Mouse (Mus musculus) ES-E14 (cell line): ENCODE results near the gene Rassf9. TPM values are rescaled to one million over a fixed set of nuclear protein-coding genes. Genes with fewer than 3 reads are reported as not detected.

Experiments
- DNase-seq: peaks from one replicate; pipeline ENCODE4 v3.0.0-alpha.2; 2013; ENCODE audit warnings: low read depth, low spot score
- H3K27ac ChIP-seq: 2 replicates; pipeline ENCODE4 v1.5.1; 2012; ENCODE audit warnings: low read depth, mild to moderate bottlenecking, low read length, moderate library complexity, mixed read lengths; ENCODE audit not compliant: poor library complexity, insufficient read depth, severe bottlenecking
- H3K36me3 ChIP-seq: 2 replicates; pipeline ENCODE4 v1.6.1; 2012; ENCODE audit warnings: mild to moderate bottlenecking, low read length, moderate library complexity, mixed read lengths; ENCODE audit not compliant: control insufficient read depth, poor library complexity, insufficient read depth, severe bottlenecking
- H3K4me1 ChIP-seq, 2 experiments: fragments of 150-350 bp in 1 of 2; sonication (generic) in 1 of 2; 2 replicates each; pipeline ENCODE4 v1.6.1; 2012; ENCODE audit warnings: low read length in 2 of 2, mild to moderate bottlenecking in 1 of 2, mixed read lengths in 1 of 2; ENCODE audit not compliant: control insufficient read depth in 2 of 2, insufficient read depth in 2 of 2, poor library complexity in 1 of 2
- H3K4me3 ChIP-seq, 2 experiments: fragments of 150-350 bp in 1 of 2; sonication (generic) in 1 of 2; 2 replicates each; pipeline ENCODE4 v1.5.1; 2012; ENCODE audit warnings: low read length in 2 of 2, low read depth in 1 of 2, mild to moderate bottlenecking in 1 of 2, mixed read lengths in 1 of 2; ENCODE audit not compliant: insufficient read depth in 1 of 2, poor library complexity in 1 of 2, severe bottlenecking in 1 of 2
- H3K9ac ChIP-seq: 2 replicates; pipeline ENCODE4 v1.6.1; 2012; ENCODE audit warnings: low read depth, mild to moderate bottlenecking, low read length, mixed read lengths; ENCODE audit not compliant: poor library complexity, insufficient read depth, severe bottlenecking
- H3K9me3 ChIP-seq: fragments of 150-350 bp; sonication (generic); 2 replicates; pipeline ENCODE4 v1.6.1; 2012; ENCODE audit warnings: low read depth, mild to moderate bottlenecking, low read length; ENCODE audit not compliant: control insufficient read depth, insufficient read depth
- CHD2 ChIP-seq: IDR thresholded peaks from 2 replicates; pipeline ENCODE4 v1.6.1; 2014; ENCODE audit warnings: mild to moderate bottlenecking, low read depth, low read length, inconsistent platforms
- HCFC1 ChIP-seq: IDR thresholded peaks from 2 replicates; pipeline ENCODE4 v1.6.1; 2012; ENCODE audit warnings: low read length, inconsistent platforms, borderline replicate concordance; ENCODE audit not compliant: insufficient read depth
- MAFK ChIP-seq: IDR thresholded peaks from 2 replicates; pipeline ENCODE4 v1.6.1; 2014; ENCODE audit warnings: mild to moderate bottlenecking, low read depth, low read length, inconsistent platforms; ENCODE audit not compliant: insufficient read depth
- ZC3H11A ChIP-seq: IDR thresholded peaks from 2 replicates; pipeline ENCODE4 v1.6.1; 2012; ENCODE audit warnings: low read depth, mild to moderate bottlenecking, inconsistent platforms, low read length, borderline replicate concordance
- ZNF384 ChIP-seq: IDR thresholded peaks from 2 replicates; pipeline ENCODE4 v1.6.1; 2012; ENCODE audit warnings: low read depth, low read length, inconsistent platforms
- in situ Hi-C, 2 experiments: fragments of 600-800 bp; cut with MboI; formaldehyde crosslinking; loops; one replicate each; pipeline ENCODE4 v1.15.1; 2025; ENCODE audit warnings: low sequenced_read_pairs in 2 of 2, inconsistent platforms in 1 of 2; ENCODE audit not compliant: unreplicated experiment in 2 of 2
- total RNA-seq: library from RNA; depleted of rRNA; stranded (reverse); fragments of 300-350 nt; gene quantifications from 2 replicates; pipeline ENCODE4 v1.2.3, GENCODE M21; 2012

Gene Rassf9
- total RNA-seq, 1 experiment, result 0.98 TPM

GRCm38 (mm10) chr10:102507386-102507785 lies 4.6 kb upstream of the Rassf9 start:
- no peak for TF ChIP-seq ZNF384
- TF ChIP-seq CHD2, result no peak
- no peak for TF ChIP-seq MAFK
- no peak for TF ChIP-seq HCFC1
- TF ChIP-seq ZC3H11A, result no peak
- no peaks in the 10 kb centered on the region for H3K36me3 ChIP-seq
- H3K9me3 ChIP-seq, result no peaks in the 10 kb centered on the region
- no peak for DNase-seq
- H3K9ac ChIP-seq, result no peak overlapping the region
- in situ Hi-C loops, result no loop called here
- H3K27ac ChIP-seq, result no peak overlapping the region
- H3K4me3 ChIP-seq, result no peak overlapping the region
- peaks cover 0 to 5% of the 10 kb centered on the region in 2 experiments; a peak in 2 of 4 replicates for H3K4me1 ChIP-seq

GRCm38 (mm10) chr10:102511461-102511806 lies 588 bp upstream of the Rassf9 start:
- H3K4me1 ChIP-seq, result peaks cover 0 to 5% of the 10 kb centered on the region in 2 experiments; a peak in 2 of 4 replicates
- DNase-seq, result peak; percentile 6
- no peak overlapping the region for H3K9ac ChIP-seq
- no peak overlapping the region for H3K4me3 ChIP-seq
- no peaks in the 10 kb centered on the region for H3K9me3 ChIP-seq
- TF ChIP-seq HCFC1 (no peak), MAFK (no peak), ZC3H11A (no peak), ZNF384 (no peak), CHD2 (no peak)
- no peaks in the 10 kb centered on the region for H3K36me3 ChIP-seq
- no peak overlapping the region for H3K27ac ChIP-seq
- in situ Hi-C loops, result no loop called here

GRCm38 (mm10) chr10:102514159-102514558 lies 2.1 kb downstream of the Rassf9 start:
- in situ Hi-C loops, result no loop called here
- Histone ChIP-seq H3K27ac (no peak overlapping the region), H3K4me1 (peaks cover 0 to 5% of the 10 kb centered on the region in 2 experiments; a peak in 2 of 4 replicates), H3K4me3 (no peak overlapping the region), H3K9me3 (no peaks in the 10 kb centered on the region), H3K9ac (no peak overlapping the region), H3K36me3 (no peaks in the 10 kb centered on the region)
- DNase-seq, result no peak
- no peak for TF ChIP-seq CHD2

DNA sequence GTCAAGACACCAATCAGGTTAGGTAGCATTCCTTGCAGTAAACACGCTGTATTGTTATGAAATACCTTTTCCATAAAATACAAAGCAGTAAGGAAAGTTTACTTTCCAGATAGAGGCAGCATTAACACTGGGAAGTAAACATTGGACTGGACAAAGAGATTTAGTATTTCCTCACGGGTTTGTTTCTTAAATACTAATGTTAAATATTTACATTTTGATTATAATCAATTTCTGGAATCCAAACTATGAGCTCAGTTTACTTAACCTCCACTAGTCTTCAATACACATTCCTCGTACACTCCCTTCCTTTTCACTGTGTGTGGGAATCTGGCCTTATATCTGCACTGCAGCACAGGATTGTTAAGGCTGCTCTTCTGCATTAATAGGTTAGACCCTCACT lies 15.9 kb downstream of the Rassf9 start:
- Histone ChIP-seq H3K36me3 (no peaks in the 10 kb centered on the region), H3K9ac (no peak overlapping the region), H3K27ac (no peak overlapping the region), H3K4me3 (no peak overlapping the region), H3K9me3 (no peaks in the 10 kb centered on the region), H3K4me1 (no peaks in the 10 kb centered on the region)
- TF ChIP-seq CHD2 (no peak), ZNF384 (no peak), MAFK (no peak), HCFC1 (no peak), ZC3H11A (no peak)
- in situ Hi-C loops, result no loop called here
- DNase-seq, result no peak

- H3K27ac ChIP-seq, result no peak overlapping the region
- no peaks in the 10 kb centered on the region for H3K4me1 ChIP-seq
- in situ Hi-C loops, result no loop called here
- no peaks in the 10 kb centered on the region for H3K36me3 ChIP-seq
- no peak for DNase-seq
- no peak overlapping the region for H3K9ac ChIP-seq
- no peak for TF ChIP-seq HCFC1
- TF ChIP-seq MAFK, result no peak
- H3K4me3 ChIP-seq, result no peak overlapping the region
- no peaks in the 10 kb centered on the region for H3K9me3 ChIP-seq
Observed at GRCm38 (mm10) chr10:102553941-102554340, 41.9 kb downstream of the Rassf9 start.
